Mouse (Mus musculus) limb, embryonic 15.5 days (tissue): ENCODE measurements around the gene Igsf6. TPM values are rescaled to one million over a fixed set of nuclear protein-coding genes. Genes with fewer than 3 reads are reported as not detected.

ENCODE experiments used
- ATAC-seq: fragments of 200-750 bp; cut with Nextera tagmentation; 2 replicates; pipeline ENCODE4 v1.8.0; 2017; ENCODE audit warnings: low read depth, moderate TSS enrichment; ENCODE audit not compliant: insufficient number of reproducible peaks, low FRiP score, low TSS enrichment
- H3K27ac ChIP-seq: fragments of 300-500 bp; sonication (generic); 2 replicates; pipeline ENCODE4 v1.5.1; 2015; ENCODE audit warnings: moderate library complexity, mild to moderate bottlenecking, inconsistent platforms
- H3K27me3 ChIP-seq: fragments of 300-500 bp; sonication (generic); 2 replicates; pipeline ENCODE4 v1.6.1; 2015; ENCODE audit warnings: inconsistent platforms
- H3K36me3 ChIP-seq: fragments of 300-500 bp; sonication (generic); 2 replicates; pipeline ENCODE4 v1.6.1; 2015; ENCODE audit warnings: inconsistent platforms
- H3K4me1 ChIP-seq: fragments of 300-500 bp; sonication (generic); 2 replicates; pipeline ENCODE4 v1.6.1; 2015; ENCODE audit warnings: inconsistent platforms
- H3K4me2 ChIP-seq: fragments of 300-500 bp; sonication (generic); 2 replicates; pipeline ENCODE4 v1.6.1; 2015; ENCODE audit warnings: mild to moderate bottlenecking, inconsistent platforms
- H3K4me3 ChIP-seq: fragments of 300-500 bp; sonication (generic); 2 replicates; pipeline ENCODE4 v1.5.1; 2015; ENCODE audit warnings: mild to moderate bottlenecking, inconsistent platforms
- H3K9ac ChIP-seq: fragments of 300-500 bp; sonication (generic); 2 replicates; pipeline ENCODE4 v1.6.1; 2015; ENCODE audit warnings: inconsistent platforms
- H3K9me3 ChIP-seq: fragments of 300-500 bp; sonication (generic); 2 replicates; pipeline ENCODE4 v1.6.1; 2016; ENCODE audit warnings: inconsistent platforms
- WGBS: fragments of 180-500 bp; shearing (Covaris S2); methylation state at CpG from one replicate; pipeline ENCODE4 v1.1.7; 2015; 5-methylcytosine and 5-hydroxymethylcytosine counted together
- polyA plus RNA-seq: library from polyadenylated mRNA; unstranded; fragments of >200 nt; fragmentation: Nextera tagmentation; extraction: Ambion mirVana; gene quantifications from 2 replicates; pipeline ENCODE4 v1.2.1, GENCODE M21; 2015

The Igsf6 gene
- 2.4 and 2.8 TPM in 2 replicates for polyA plus RNA-seq

DNA sequence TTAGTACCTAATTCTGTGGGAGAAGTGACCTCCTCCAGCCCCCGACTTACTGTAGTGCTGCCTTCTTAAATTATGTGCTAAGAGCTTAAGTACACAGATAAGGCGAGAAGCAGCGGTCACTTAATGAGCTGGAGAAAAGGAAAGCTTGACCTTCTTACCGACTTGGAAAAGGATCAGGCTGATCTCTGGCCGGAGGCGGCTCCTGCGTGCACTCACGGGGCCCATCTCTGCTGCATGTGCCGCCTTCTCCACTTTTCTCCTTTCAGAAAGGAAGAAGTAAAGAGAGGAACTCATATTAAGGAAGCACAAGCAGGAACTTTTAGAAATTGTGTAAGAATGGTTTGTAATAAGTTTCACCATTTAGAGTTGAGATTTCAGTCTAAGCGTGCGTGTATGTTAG lies at the start of gene Igsf6:
Igsf6 (minus strand) TSS at position 292 of the 400 bp plus-strand sequence.
- no peak within 1 kb of the TSS for H3K4me2 ChIP-seq
- no peak within 1 kb of the TSS for H3K9ac ChIP-seq
- no peaks in the 10 kb centered on the region for H3K4me1 ChIP-seq
- peaks cover 48% of the 10 kb centered on the region for H3K36me3 ChIP-seq
- H3K9me3 ChIP-seq: no peaks in the 10 kb centered on the region
- H3K27me3 ChIP-seq: no peaks in the 10 kb centered on the region
- ATAC-seq: no peak
- peak within 1 kb of the TSS; percentile 27 for H3K27ac ChIP-seq
- H3K4me3 ChIP-seq: no peak within 1 kb of the TSS
- 71% methylated on average over 11 of the region's 11 CpGs for WGBS

DNA sequence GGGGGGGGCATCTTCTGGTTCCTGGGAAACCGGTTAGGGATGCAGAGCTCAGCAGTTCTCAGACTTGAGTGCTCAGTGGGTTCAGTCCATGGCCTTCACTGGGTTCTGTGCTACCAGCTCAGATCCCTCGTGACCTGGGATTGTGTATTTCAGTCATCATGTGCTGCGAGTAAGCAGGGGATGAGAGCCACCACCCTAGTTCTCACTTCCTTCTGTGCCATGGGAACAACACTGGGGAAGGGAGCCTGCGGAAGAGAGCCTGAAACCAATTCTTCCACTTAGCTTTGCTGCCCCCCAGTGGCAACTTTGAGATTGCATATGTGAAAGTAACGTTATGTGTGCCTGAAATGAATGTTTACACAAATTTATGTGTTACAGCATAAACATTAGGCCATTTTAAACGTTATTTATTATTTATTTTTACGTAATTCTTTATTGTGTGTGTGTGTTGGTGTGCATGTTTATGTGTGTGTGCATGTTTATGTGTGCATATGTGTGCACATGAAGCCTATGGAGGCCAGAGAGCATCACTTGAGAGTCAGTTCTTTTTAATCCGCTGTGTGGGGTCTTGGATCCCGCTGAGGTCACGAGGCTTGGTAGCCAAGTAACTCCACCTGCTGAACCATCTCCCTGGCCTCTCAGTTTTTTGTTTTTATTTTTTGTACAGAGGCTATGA lies 45.9 kb upstream of the Igsf6 start:
- no peak for ATAC-seq
- WGBS: 12% methylated on average over 10 of the region's 10 CpGs

DNA sequence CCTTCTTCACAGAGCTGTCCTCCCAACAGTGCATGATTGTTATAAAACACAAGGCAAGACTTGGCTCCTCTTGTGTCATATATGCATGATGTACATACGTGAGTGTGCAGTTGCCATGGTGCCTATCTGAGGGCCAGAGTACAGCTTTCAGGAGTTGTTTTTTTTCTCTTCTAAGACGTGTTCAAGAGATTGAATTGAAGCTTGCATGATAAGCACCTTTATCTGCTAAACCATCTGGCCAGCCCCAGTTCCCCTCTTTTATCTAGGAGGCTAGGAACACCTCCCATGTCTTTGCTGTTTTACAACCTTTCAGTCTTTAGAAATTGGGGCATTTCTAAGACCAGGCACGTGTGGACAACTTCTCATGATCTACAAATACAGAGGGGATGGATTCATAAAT lies 37.4 kb upstream of the Igsf6 start:
- WGBS: 64% methylated on average over 3 of the region's 3 CpGs
- H3K27ac ChIP-seq: no peak overlapping the region
- no peak overlapping the region for H3K4me2 ChIP-seq
- no peaks in the 10 kb centered on the region for H3K9me3 ChIP-seq
- H3K4me3 ChIP-seq: no peak overlapping the region
- ATAC-seq: no peak
- no peaks in the 10 kb centered on the region for H3K36me3 ChIP-seq
- no peaks in the 10 kb centered on the region for H3K4me1 ChIP-seq
- no peaks in the 10 kb centered on the region for H3K27me3 ChIP-seq
- no peak overlapping the region for H3K9ac ChIP-seq

More for the DNA sequence above, 45.9 kb upstream of the Igsf6 start:
- no peak overlapping the region for H3K27ac ChIP-seq
- H3K9ac ChIP-seq: no peak overlapping the region
- no peaks in the 10 kb centered on the region; the same call in 1 of the 2 replicates for H3K4me1 ChIP-seq
- no peaks in the 10 kb centered on the region for H3K27me3 ChIP-seq
- no peak overlapping the region for H3K4me3 ChIP-seq
- no peaks in the 10 kb centered on the region for H3K9me3 ChIP-seq
- H3K36me3 ChIP-seq: no peaks in the 10 kb centered on the region
- H3K4me2 ChIP-seq: no peak overlapping the region

DNA sequence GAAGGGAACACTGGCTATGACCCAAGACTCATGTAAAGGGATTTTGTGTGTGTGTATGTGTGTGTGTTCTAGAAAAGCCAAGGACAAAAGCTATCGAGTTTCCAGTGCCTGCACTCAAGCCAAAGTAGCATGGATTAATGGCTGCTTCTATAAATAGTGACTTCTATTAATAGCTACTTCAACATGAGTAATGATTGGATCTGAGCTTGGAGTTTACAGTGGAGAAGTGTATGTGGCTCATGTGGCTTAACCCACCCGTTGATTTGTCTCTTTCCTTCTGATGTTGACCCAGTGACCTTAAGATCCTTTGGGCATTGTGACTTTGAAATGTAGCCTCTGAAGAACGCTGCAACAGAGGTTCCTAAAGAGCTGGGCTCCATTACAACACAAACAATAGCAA lies 36.9 kb upstream of the Igsf6 start:
- Histone ChIP-seq H3K9ac (no peak overlapping the region), H3K9me3 (no peaks in the 10 kb centered on the region), H3K27ac (no peak overlapping the region), H3K4me2 (no peak overlapping the region), H3K4me3 (no peak overlapping the region), H3K4me1 (no peaks in the 10 kb centered on the region), H3K27me3 (no peaks in the 10 kb centered on the region), H3K36me3 (no peaks in the 10 kb centered on the region)
- 41% methylated on average over 3 of the region's 3 CpGs for WGBS
- no peak for ATAC-seq

DNA sequence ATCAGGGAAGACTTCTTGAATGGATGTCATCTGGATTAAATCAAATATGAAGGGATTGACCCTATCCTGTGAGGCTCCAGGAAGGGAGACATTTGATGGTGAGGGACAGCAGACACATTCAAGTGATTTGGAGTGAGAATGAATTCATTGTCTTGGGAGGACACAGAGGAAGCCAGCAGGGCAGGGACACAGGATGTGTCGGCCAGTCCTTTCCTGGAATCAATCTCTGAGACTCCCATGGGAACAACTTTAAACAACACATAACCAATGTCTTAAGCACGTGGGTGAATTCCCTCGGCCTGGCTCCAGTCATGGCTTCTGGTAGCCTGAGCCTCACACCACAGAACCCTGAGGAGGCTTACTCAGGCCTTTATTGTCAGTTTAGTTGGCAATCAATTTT lies 33.5 kb upstream of the Igsf6 start:
- no peak overlapping the region for H3K9ac ChIP-seq
- no peaks in the 10 kb centered on the region for H3K27me3 ChIP-seq
- no peak overlapping the region for H3K27ac ChIP-seq
- no peaks in the 10 kb centered on the region for H3K4me1 ChIP-seq
- WGBS: 59% methylated on average over 3 of the region's 3 CpGs
- no peak overlapping the region for H3K4me3 ChIP-seq
- H3K4me2 ChIP-seq: no peak overlapping the region
- no peaks in the 10 kb centered on the region for H3K36me3 ChIP-seq
- no peaks in the 10 kb centered on the region for H3K9me3 ChIP-seq
- ATAC-seq: no peak

- H3K4me1 ChIP-seq: no peaks in the 10 kb centered on the region
- H3K9me3 ChIP-seq: no peaks in the 10 kb centered on the region
- 71% methylated on average over 10 of the region's 10 CpGs for WGBS
Observed at GRCm38 (mm10) chr7:121098614-121099389, 24.4 kb upstream of the Igsf6 start.

DNA sequence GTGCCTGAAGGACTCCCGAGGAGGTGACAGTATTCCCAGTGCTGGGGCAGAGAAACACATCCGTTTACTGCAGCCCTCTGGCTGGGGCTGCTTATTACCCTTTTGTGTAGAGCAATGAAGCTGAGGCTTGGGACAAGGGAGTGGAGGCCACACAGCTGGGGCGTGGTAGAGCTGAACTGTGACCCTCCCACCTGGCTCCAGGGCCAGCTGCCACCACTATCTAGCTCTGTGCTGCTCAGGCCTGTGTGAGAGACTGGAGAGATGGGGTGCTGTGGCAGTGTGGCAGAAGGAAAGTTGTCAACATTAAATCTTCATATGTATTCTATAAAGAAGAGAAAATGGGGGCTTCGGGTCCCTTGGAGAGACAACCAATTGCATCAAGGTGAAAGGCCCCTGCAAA lies 18.7 kb upstream of the Igsf6 start:
- H3K4me1 ChIP-seq: no peaks in the 10 kb centered on the region
- no peaks in the 10 kb centered on the region for H3K36me3 ChIP-seq
- no peak overlapping the region for H3K27ac ChIP-seq
- no peaks in the 10 kb centered on the region for H3K27me3 ChIP-seq
- H3K9me3 ChIP-seq: no peaks in the 10 kb centered on the region
- no peak overlapping the region for H3K9ac ChIP-seq
- ATAC-seq: no peak
- no peak overlapping the region for H3K4me2 ChIP-seq
- no peak overlapping the region for H3K4me3 ChIP-seq
- WGBS: 64% methylated on average over 4 of the region's 4 CpGs

More at GRCm38 (mm10) chr7:121098614-121099389, 24.4 kb upstream of the Igsf6 start:
- Histone ChIP-seq H3K36me3 (no peaks in the 10 kb centered on the region), H3K27me3 (no peaks in the 10 kb centered on the region), H3K27ac (no peak overlapping the region), H3K4me3 (no peak overlapping the region), H3K9ac (no peak overlapping the region), H3K4me2 (no peak overlapping the region)
- no peak for ATAC-seq

DNA sequence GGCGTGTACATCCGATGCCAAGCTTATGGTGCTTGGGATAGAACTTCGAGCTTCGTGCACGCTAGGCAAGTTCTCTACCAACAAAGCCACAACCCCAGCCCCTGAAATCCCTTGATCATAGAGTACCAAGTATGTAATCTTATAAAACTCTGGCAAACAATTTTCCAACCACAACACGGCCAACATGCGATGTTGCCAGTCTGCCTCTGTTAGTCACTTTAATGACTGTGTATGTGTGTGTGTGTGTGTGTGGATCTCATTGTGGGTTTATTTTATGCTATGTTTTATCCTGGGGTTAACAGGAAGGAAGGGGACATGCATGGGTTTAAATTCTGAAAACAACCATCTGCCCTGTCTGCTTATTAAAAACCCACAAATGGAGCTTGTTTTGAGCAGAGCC lies 16.4 kb upstream of the Igsf6 start:
- H3K9me3 ChIP-seq: no peaks in the 10 kb centered on the region
- no peak overlapping the region for H3K4me2 ChIP-seq
- H3K36me3 ChIP-seq: no peaks in the 10 kb centered on the region
- WGBS: 77% methylated on average over 7 of the region's 7 CpGs
- no peaks in the 10 kb centered on the region for H3K27me3 ChIP-seq
- no peak for ATAC-seq
- peaks cover 13% of the 10 kb centered on the region for H3K4me1 ChIP-seq
- no peak overlapping the region for H3K4me3 ChIP-seq
- no peak overlapping the region for H3K27ac ChIP-seq
- no peak overlapping the region for H3K9ac ChIP-seq

GRCm38 (mm10) chr7:121088745-121089144 lies 14.4 kb upstream of the Igsf6 start:
- WGBS: 78% methylated on average over 5 of the region's 5 CpGs
- Histone ChIP-seq H3K4me1 (peaks cover 23% of the 10 kb centered on the region), H3K27ac (no peak overlapping the region), H3K9me3 (no peaks in the 10 kb centered on the region), H3K27me3 (no peaks in the 10 kb centered on the region), H3K4me2 (no peak overlapping the region), H3K9ac (no peak overlapping the region), H3K4me3 (no peak overlapping the region), H3K36me3 (no peaks in the 10 kb centered on the region)
- no peak for ATAC-seq

DNA sequence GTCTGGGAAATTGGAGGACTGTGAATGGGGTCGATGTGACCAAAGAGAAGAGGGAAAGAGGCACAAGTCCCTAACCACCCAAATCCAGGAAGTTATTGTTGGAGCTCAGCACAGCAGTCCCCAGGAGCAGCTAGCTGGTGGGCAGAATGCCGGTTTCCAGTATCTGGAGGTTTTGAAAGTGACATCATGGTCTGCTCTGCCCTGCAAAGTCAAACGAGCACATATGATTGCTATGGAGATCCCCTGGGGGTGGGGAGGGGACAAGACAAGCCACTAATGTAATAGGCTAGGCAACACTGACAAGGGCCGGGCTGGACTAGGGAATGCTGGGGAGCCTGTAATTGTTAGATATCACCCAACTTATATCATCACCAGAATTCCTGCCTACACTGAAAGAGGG lies 11.1 kb upstream of the Igsf6 start:
- H3K9me3 ChIP-seq: no peaks in the 10 kb centered on the region
- peak; percentile 37; the same call in 1 of the 2 replicates for ATAC-seq
- no peak overlapping the region for H3K27ac ChIP-seq
- H3K36me3 ChIP-seq: no peaks in the 10 kb centered on the region
- H3K4me1 ChIP-seq: peaks cover 31% of the 10 kb centered on the region
- WGBS: 14% methylated on average over 4 of the region's 4 CpGs
- no peak overlapping the region for H3K9ac ChIP-seq
- no peak overlapping the region for H3K4me2 ChIP-seq
- H3K4me3 ChIP-seq: no peak overlapping the region
- no peaks in the 10 kb centered on the region for H3K27me3 ChIP-seq

- no peaks in the 10 kb centered on the region for H3K9me3 ChIP-seq
- H3K27ac ChIP-seq: no peak overlapping the region
- 50% methylated on average over 8 of the region's 8 CpGs for WGBS
- H3K9ac ChIP-seq: no peak overlapping the region
- no peak overlapping the region for H3K4me2 ChIP-seq
- H3K4me1 ChIP-seq: peaks cover 31% of the 10 kb centered on the region
- no peaks in the 10 kb centered on the region for H3K27me3 ChIP-seq
- no peak for ATAC-seq
- no peak overlapping the region for H3K4me3 ChIP-seq
- no peaks in the 10 kb centered on the region for H3K36me3 ChIP-seq
Observed at GRCm38 (mm10) chr7:121084840-121085453, 10.6 kb upstream of the Igsf6 start.

GRCm38 (mm10) chr7:121082949-121083513 lies 8.7 kb upstream of the Igsf6 start:
- Histone ChIP-seq H3K9ac (no peak overlapping the region), H3K4me3 (no peak overlapping the region), H3K9me3 (no peaks in the 10 kb centered on the region), H3K27me3 (no peaks in the 10 kb centered on the region), H3K4me1 (peaks cover 31% of the 10 kb centered on the region), H3K36me3 (peaks cover 6% of the 10 kb centered on the region), H3K27ac (no peak overlapping the region), H3K4me2 (no peak overlapping the region)
- 61% methylated on average over 9 of the region's 9 CpGs for WGBS
- ATAC-seq: peak; percentile 22; the same call in 1 of the 2 replicates
